Mouse (Mus musculus): Measurements from ENCODE around the gene Lpin2.

- no peak for TF ChIP-seq POLR2A (IDR thresholded peaks at IDR 0.05; ENCODE audit: extremely low read depth, insufficient read depth, low read length)
- no peak for TF ChIP-seq CTCF (IDR thresholded peaks at IDR 0.05; ENCODE audit: low read depth, low read length)
Measured at GRCm38 (mm10) chr17:71160244-71160995, 21.9 kb upstream of the Lpin2 start.

Data from liver, adult 2 months (tissue).